Mouse (Mus musculus): ENCODE measurements around the gene Abcd2. TPM values are rescaled to one million over a fixed set of nuclear protein-coding genes. Genes with fewer than 3 reads are reported as not detected.

Gene Abcd2
- total RNA-seq (2015; ENCODE audit: low replicate concordance) (9.8 and 29.2 TPM in 2 replicates), total RNA-seq (2017; ENCODE audit: low replicate concordance) (9.7 and 18.4 TPM in 2 replicates)

DNA sequence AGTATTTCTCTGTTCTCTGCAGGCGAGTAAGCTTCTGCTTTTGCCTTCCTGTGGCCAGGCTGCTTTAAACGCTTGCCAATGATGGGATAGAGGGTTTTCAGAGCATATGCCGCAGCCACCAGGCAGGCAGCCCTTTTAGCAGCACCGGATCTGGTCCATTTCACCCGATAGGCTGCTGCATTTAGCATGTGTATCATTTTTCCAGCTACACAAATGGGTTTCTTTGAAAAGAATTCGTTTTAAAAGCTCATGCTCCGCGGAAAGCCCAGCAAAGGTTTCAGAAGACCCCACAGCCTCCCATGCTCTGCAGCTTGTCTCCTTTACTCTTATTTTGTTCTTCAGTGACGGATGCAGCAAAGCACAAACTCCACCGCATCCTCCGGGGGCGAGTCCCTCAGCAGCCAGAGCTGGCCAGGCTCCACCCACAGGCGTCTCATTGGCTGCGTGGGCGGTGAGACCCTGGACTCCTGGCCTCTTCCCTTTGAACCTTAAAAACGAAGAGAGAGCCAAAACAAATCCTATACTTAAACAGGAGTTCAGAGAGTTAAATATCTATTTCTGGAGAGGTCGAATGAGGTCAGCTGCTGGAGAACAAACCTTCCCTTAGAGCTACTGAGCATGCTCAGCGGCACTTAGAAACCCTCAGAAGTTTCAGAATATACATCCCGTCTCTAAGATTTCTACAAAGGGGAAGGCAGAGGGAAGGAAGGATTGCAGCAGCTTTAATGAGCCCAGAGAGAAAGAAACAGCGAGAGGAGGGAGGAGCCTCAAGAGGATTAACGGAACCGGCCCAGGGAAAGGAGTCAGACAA is at the start of gene Abcd2:
Abcd2 (minus strand) TSS at position 388 of the 811 bp plus-strand sequence.
- peak; percentile 95 for ATAC-seq (replicated peaks; ENCODE audit: low FRiP score, poor library complexity, severe bottlenecking)

DNA sequence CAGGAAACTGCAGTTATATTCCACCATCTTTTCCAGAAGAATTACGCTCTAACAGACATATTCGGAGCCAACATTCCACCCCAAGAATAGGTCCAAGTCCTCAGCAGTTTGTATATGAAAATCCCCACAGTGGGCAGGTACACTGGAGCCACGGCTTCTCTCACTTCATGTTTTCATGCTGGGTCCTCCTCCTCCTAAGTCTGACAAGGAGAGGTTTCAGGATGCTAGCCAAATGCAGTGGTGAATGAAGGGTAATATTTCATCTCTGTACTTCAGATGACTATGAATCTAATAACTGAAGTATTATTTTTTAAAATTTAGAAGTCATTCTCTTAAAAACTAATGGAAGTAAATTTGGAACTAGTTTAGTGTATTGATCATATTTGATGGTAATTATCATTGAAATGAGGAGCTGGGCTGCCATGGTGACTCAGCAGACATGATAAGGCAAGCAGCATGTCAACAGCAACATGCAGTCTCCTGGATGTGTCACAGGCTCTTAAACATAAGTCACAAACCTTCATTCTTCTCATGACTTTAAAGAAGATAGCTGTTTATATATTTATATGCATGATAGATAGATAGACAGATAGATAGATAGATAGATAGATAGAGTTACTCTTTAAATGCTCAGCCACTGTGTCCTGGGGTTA is 49.2 kb upstream of the Abcd2 start:
- ATAC-seq (replicated peaks; ENCODE audit: low FRiP score, poor library complexity, severe bottlenecking) = no peak; the same call in 1 of the 2 replicates

DNA sequence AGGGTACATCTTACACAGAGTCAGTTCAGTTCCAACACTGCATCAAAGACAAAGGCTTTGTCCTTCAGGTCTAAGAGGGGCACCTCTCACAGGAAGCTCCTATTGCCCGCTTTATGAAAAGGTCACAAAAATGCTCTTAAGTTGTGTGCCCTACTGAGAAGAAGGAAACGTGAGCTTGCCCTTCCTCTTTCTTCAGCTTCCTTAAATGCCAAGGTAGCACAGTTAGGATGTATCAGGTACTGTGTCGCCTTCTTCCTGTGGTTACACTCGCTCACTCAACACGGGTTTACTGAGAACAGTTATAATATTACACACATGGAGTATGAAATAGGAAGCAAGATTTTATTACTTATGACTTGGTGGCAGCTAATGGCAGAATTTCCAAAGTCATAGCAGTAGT is 45.7 kb upstream of the Abcd2 start:
- no peak for ATAC-seq (replicated peaks; ENCODE audit: low FRiP score, poor library complexity, severe bottlenecking)

DNA sequence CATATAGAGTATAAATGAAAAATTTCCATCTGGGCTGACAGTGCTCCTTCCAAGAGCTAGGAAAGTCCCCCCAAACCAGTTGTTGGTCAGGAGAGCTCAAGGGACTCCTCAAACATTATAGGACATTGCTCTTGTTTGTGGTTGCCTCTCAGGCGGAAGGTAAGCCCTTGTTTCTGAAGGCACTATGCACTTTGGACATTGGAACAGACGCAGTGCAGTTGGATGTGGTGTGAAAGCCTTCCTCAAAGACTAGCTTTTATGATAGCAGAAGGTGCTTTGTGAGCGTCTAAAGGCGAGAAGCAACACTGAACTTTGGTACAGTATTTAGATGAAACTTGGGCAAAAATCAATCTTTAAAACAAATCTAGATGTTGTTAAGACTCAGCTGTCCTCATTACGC is 14.9 kb upstream of the Abcd2 start:
- no peak for ATAC-seq (replicated peaks; ENCODE audit: low FRiP score, poor library complexity, severe bottlenecking)

DNA sequence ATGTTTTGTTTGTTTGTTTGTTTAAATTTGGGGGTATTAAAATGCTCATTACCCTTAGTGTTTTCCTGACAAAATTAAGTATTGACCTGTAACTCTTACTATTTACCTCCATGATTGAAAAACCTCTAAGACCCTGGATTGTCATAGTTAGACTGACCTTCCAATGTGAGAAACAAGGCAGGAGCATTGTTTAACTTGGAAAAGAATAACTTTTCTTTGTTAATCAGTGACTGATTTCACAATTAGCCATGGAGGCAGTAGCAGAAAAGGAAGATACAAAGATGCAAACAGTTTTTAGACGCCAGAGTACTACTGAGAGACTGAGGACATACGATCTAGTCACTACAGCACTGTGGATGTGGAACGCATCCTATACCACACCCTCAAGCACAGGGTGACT is 11.9 kb upstream of the Abcd2 start:
- no peak for ATAC-seq (replicated peaks; ENCODE audit: low FRiP score, poor library complexity, severe bottlenecking)

DNA sequence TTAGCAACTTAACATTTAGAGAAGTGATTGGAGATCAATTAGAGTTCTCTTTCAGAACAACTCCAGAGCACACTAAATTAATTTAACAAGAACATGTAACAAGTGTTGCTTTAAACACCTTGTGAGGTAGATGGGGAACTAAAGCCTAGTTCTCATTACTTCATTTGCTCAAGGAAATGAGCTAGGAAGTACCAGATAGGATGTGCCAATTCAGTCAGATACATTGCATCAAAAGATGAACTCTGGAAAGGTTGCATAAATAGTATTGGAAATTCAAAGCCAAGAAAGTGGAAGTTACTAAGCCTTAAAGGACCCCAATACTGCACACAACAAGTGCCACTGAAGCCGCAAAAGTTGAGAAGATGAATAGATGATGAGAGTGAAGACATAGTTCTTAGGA is 10.9 kb upstream of the Abcd2 start:
- ATAC-seq (replicated peaks; ENCODE audit: low FRiP score, poor library complexity, severe bottlenecking) = no peak

DNA sequence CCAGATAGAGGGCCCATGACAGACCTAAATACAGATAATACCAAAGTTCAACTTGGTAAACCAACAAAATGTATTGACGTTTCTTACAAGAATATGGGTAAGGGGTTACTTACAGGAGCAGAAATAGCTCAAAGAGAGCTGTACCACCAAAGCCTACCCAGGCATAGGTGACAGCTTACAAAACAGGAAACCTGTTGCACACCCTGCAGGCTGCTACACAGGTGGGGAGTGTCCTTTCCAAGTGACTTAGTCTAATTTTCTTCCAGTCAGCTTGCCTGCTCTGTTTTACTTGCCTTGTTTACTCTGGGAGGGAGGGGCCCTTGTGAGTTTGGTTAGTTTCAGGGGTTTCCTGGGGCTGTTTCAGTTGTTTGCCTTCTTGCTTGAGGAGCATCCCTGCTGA is 9.2 kb upstream of the Abcd2 start:
- ATAC-seq (replicated peaks; ENCODE audit: low FRiP score, poor library complexity, severe bottlenecking) = no peak

DNA sequence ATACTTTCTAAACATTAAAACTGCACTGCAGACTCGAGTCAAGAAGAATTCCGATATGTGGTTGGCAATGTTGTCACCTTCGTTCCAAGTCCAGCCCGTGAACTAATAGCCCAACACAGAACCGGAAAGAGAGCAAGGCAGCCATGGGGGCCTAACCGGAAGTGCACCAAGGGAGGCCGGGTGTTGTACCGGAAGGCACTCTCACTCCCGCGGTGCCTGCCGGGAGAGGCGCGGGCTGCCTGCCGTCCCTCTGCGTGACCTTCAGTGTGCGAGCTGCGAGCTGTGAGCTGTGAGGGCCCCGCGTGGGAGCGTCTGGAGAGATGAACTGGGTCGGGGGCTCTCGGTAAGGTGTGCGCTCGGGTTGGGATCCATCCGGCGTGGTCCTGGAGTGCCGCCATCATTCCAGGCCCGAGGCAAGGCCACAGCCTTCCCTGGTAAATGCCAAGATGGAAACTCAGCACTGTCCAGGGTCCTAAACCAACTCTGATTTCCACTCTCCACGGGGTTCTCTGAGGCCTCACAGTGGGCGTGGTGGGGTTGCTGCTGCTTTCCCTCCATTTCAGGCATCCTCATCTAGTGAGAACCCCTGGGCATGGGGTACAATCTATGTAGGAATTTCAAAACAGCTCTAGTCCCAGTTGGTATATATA is 7.8 kb upstream of the Abcd2 start, which contains the start of gene CN725425:
CN725425 (plus strand) TSS at position 239 of the 650 bp plus-strand sequence.
- ATAC-seq (replicated peaks; ENCODE audit: low FRiP score, poor library complexity, severe bottlenecking) = no peak

DNA sequence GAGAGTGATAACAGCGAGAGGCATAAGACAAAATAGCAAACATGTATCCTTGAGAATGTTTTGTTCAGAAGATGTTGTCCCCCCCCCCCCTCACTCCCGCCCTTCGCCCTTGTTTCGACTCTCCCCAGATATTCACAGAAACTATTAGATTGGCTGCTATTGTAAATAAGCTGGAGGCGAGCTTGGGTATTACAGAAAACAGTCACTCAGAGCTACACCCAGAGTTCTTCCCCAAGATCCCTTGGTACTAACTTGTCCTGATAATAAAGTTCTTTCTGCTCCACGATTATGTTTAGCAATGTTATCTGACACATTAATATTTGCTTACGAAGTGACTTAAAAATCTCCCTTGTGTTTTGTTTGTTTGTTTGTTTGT is 612 bp upstream of the Abcd2 start:
- ATAC-seq (replicated peaks; ENCODE audit: low FRiP score, poor library complexity, severe bottlenecking) = no peak

DNA sequence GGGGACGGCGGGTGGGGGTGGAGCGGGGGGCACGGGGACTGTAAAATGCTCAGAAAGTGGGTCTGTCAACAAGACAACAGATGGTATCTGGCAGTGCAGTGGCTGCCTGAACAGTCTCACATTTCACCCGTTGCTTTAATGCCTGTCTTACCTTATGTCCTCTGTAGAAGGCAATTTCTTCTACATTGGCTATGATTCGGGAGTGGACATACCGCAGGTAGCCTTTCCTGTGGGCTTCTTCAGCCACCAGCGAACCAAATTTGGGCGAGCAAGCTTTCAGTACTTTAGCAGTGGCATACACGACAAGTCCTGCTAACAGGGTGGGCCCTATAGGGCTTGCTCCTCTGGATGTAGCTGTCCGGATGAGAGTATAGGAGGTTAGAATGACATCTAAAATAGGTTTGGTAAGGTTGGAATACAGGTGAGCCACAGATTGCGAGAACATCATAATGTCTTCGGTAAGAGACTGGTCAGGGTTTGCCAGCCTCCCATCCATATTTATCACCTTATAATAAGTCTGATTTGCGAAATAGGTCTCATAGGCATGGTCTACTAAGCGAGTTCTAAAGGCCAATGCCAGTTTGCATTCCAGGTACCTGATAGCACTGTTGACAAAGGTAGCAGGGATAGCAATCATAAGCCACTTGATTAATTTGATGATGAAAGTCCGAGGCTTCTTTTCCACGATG is 936 bp downstream of the Abcd2 start:
- no peak for ATAC-seq (replicated peaks; ENCODE audit: low FRiP score, poor library complexity, severe bottlenecking)

DNA sequence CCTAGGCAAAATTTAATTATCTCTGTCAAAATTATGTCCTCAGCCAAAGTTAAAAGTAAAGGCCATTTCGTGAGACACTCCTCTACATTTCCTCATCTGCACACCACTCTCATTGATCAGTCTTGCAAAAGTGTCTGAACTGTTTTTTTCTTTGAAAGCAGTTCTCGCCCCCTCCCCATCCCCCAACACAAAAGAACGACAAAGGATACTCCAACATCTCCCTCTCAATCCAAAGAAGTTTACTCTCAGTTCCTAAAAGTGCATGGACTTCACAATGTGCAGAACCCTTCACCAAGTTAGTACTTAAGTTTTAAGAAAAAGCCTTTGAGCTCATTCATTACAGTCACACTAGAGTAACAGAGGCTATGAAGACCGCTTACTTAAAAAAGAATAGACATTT is 1.6 kb downstream of the Abcd2 start:
- ATAC-seq (replicated peaks; ENCODE audit: low FRiP score, poor library complexity, severe bottlenecking) = no peak

DNA sequence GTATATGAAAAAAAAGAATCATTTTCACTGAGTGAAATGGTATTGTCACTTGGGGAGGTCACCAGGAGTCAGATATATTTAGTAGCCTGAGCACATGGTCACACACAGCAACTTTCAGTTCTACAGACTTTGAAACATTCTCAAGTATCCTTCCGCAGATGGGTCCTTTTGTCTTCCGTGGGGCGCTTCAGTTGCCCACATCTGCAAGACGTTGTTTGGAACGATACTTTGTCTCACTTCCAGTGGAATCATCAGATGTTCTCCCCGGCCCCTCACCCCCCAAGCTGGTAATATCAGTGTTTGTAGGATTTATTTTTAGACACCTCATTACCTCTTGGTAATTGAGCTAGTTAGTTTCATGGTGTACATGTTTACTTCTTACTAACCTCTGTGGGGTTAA is 5.2 kb downstream of the Abcd2 start:
- no peak for ATAC-seq (replicated peaks; ENCODE audit: low FRiP score, poor library complexity, severe bottlenecking)

DNA sequence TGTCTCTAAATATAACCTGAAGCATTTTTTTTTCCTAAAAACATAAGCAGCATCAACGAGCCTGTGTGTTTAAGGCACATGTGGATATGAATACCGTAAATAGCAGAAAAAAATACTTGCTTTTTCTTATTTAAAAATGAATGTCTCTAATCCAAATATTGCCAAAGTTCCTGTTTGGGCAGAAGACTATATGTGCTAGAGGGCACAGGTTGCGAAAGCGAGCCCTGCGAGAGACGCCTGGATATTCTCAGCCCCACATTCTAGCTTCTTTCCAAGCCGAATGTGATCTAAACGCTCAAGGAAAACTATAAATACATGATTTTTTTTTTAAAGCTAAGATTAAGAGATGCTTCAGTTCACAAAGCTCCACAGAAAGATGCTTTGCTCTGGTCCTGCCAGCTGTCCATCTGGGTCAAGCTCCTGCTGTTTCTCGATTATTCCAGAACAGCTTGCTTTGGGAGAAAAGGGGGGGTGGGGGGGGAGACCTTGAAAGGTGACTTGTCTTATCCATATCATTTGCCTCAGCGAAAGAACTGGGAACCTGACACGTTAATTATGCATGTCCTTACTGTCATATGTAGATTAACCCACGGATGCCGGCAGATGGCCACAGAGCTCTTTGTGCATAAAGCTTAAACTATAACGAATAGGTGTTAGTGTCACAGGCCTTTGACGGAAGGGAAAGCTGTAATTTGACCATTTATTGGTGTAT is 11.5 kb downstream of the Abcd2 start:
- ATAC-seq (replicated peaks; ENCODE audit: low FRiP score, poor library complexity, severe bottlenecking) = no peak

DNA sequence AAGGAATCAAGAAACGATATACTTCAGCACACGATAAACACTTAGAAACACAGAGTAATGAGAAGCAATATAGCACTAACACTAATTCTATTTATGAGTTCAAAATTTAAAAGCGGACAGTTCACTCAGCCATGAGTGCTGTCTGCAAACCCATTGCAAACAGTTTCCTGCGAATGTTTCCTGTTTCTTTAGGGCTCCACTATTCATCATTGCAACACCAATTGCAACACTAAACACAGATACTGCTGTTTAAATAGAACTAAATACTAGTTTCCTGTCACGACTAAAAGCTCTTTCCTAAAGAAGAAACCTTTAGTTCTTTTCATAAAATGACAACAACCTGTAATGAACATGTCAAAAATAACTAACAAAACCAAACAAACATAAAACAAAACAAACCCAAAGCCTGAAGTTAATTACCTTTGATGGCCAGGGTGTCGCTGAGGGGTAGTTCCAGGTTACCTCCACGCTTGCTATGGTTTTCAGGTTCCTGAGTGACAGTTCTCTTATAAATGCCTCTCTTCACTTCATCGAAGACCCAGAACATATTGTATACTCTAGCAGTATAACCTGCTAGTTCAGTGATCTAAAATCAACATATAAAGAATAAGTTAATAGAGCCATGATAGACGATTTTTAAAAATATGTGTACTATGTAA is 12.8 kb downstream of the Abcd2 start:
- no peak for ATAC-seq (replicated peaks; ENCODE audit: low FRiP score, poor library complexity, severe bottlenecking)

DNA sequence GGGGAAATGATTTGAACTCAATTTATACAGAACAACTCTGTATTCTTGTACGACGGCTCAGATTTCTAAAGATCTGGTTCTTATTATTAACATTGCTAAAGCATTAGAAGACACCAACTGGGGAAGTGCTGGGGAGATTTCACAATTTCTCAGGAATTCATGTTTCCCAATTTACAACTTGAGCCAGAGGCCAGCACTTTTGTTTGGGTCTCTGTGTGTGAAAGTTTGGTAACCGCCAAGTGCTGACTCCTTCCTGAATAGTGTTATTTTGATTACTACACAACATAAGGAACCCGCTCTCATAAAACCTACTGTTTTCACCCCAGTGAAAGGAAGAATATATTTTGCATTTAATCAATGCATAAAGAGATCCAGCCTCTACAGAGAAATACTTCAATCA is 19.4 kb downstream of the Abcd2 start:
- ATAC-seq (replicated peaks; ENCODE audit: low FRiP score, poor library complexity, severe bottlenecking) = no peak

DNA sequence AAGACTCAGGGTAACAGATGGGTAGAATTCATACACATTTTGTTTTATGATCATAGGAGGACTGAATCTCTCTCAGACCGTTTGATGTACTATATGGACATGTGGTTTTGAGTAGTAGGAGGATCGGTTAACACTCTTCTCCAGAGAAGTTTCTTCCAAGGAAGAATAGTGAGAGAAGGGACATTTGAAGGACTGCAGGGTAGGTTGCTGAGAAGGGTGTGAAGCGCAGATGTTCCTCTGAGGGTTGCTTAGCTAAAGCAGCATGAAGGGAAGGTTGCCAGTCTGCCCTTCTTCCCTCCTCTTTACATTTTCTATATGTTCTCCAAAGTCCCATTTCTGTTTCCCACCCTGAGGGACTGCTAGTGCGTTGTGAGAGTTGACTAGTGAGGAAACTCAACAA is 20.3 kb downstream of the Abcd2 start:
- no peak for ATAC-seq (replicated peaks; ENCODE audit: low FRiP score, poor library complexity, severe bottlenecking)

DNA sequence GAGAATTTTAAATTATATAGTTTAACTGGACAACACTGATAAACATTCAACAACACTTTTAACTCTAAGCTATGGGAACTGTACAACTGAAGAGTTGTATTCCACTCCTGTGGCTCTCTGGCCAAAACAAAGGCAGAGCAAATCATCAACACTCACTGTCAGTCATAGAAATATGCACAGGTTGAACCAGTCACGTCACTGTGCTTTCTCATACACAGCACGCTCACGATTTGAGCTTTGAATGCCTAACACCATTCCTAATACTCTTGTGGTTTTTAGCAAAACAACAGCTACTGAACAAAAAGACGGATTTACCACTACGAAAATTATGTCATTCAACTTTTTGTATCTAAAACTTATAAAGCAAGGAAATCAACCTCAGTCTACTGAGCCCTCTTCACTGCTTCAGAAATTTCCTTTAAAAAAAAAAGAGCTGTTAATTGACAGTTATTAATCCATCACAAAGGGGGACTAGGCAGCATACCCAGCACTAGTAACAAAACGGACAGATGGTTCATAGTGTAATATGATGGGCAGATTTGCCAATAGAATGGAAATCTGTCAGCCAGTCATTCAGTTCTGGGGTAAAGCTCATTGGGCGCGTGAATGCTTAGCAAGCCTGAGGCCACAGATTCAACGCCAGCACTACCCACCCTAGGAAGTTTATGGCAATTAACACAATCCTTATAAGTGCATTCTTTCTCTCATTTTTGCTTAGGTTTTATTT is 20.8 kb downstream of the Abcd2 start:
- no peak for ATAC-seq (replicated peaks; ENCODE audit: low FRiP score, poor library complexity, severe bottlenecking)

DNA sequence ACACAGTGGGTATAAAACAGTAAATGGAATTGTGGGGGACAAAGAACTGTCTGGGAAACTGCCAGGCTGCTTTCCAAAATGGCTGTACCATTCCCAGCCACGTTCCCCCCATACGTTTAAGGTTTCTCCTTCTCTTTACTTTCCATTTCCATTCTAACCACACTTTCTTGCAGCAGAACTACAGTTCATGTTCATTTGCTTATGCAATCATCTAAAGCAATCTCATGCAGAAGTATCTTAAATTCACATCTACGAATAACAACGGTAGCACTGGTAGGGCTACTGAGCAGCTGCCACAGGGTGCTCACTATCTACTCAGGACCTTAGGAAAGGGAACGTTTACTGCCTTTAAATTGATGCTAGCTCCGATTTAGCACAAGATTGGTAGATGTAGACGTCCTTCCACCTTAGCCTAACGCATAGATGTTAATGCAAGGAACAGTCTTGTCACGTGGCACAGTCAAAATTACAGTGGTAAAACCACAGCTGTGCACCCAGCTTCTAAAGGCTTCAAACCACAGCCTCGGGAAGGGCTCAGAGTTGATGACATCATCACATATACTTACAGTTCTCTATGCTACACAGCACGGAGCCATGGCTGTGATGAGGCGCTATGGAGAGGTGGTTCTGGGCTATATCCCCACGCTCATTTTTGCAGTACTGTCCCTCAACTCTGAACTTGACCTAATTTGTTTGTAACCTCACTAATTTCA is 23.6 kb downstream of the Abcd2 start:
- no peak for ATAC-seq (replicated peaks; ENCODE audit: low FRiP score, poor library complexity, severe bottlenecking)
